Comparison of ENCODE assay signal across 22 mouse cellular contexts in genomic region chr8:82931554-82931953, GRCm38 (mm10).
DNase-seq lines count a peak whose midpoint lies in the region; ATAC-seq lines count a peak whose summit lies in the region.
"Had no signal": no experiment of that assay in that cellular context is flagged by ENCODE, and none has a peak within 500 bp of the region (broad histone marks: within the 10 kb centered on the region; RNA-seq: fewer than 3 reads in every experiment).

No protein-coding gene starts in this region.

- H3K9me3 ChIP-seq in kidney, embryonic 14.5 days (ENCODE audit: control insufficient read depth, low read length) = no peaks in the 10 kb centered on the region
- no peaks in the 10 kb centered on the region for H3K9me3 ChIP-seq in forebrain, embryonic 16.5 days (ENCODE audit: control insufficient read depth, low read length)
- H3K9me3 ChIP-seq: heart, embryonic 13.5 days; hindbrain, embryonic 15.5 days; intestine, embryonic 15.5 days; limb, embryonic 15.5 days; liver, embryonic 15.5 days; midbrain, embryonic 10.5 days; neural tube, embryonic 13.5 days had no signal

- no peaks in the 10 kb centered on the region for H3K27me3 ChIP-seq in kidney, embryonic 14.5 days (ENCODE audit: control insufficient read depth, insufficient read depth, low read length)
- H3K27me3 ChIP-seq in forebrain, embryonic 16.5 days (replicated peaks; ENCODE audit: control insufficient read depth, insufficient read depth, low read length) = no peaks in the 10 kb centered on the region
- H3K27me3 ChIP-seq: heart, embryonic 13.5 days; hindbrain, embryonic 15.5 days; intestine, embryonic 15.5 days; limb, embryonic 15.5 days; liver, embryonic 15.5 days; neural tube, embryonic 13.5 days had no signal

- intact Hi-C loops in heart, postnatal 25 days (cut with DNase I) = no loop called here

- H3K4me3 ChIP-seq in kidney, embryonic 14.5 days (ENCODE audit: low read length) = no peak overlapping the region
- no peak overlapping the region for H3K4me3 ChIP-seq in forebrain, embryonic 16.5 days (replicated peaks; ENCODE audit: low read length)
- H3K4me3 ChIP-seq: heart, embryonic 13.5 days; hindbrain, embryonic 15.5 days; intestine, embryonic 15.5 days; limb, embryonic 15.5 days; liver, embryonic 15.5 days; midbrain, embryonic 10.5 days; neural tube, embryonic 13.5 days had no signal

- H3K27ac ChIP-seq in kidney, embryonic 14.5 days (ENCODE audit: low read depth, low read length) = no peak overlapping the region
- no peak overlapping the region for H3K27ac ChIP-seq in forebrain, embryonic 16.5 days (ENCODE audit: low read length)
- H3K27ac ChIP-seq: heart, embryonic 13.5 days; hindbrain, embryonic 15.5 days; intestine, embryonic 15.5 days; limb, embryonic 15.5 days; liver, embryonic 15.5 days; macrophage; midbrain, embryonic 10.5 days; neural tube, embryonic 13.5 days had no signal

- no peaks in the 10 kb centered on the region for H3K36me3 ChIP-seq in kidney, embryonic 14.5 days (ENCODE audit: control insufficient read depth, insufficient read depth, low read length)
- H3K36me3 ChIP-seq in forebrain, embryonic 16.5 days (ENCODE audit: control insufficient read depth, insufficient read depth) = no peaks in the 10 kb centered on the region
- H3K36me3 ChIP-seq: heart, embryonic 13.5 days; hindbrain, embryonic 15.5 days; intestine, embryonic 15.5 days; limb, embryonic 15.5 days; liver, embryonic 15.5 days; midbrain, embryonic 10.5 days; neural tube, embryonic 13.5 days had no signal

- no peaks in the 10 kb centered on the region for H3K4me1 ChIP-seq in kidney, embryonic 14.5 days (ENCODE audit: control insufficient read depth, insufficient read depth, low read length)
- no peaks in the 10 kb centered on the region for H3K4me1 ChIP-seq in forebrain, embryonic 16.5 days (replicated peaks; ENCODE audit: control insufficient read depth, insufficient read depth, low read length)
- H3K4me1 ChIP-seq: hindbrain, embryonic 15.5 days; intestine, embryonic 15.5 days; liver, embryonic 15.5 days; midbrain, embryonic 10.5 days; neural tube, embryonic 13.5 days had no signal

- 91% methylated on average over 7 of the region's 7 CpGs for WGBS in kidney, embryonic 14.5 days
- 93% methylated on average over 7 of the region's 7 CpGs for WGBS in forebrain, embryonic 16.5 days

- no peak overlapping the region for H3K4me2 ChIP-seq in kidney, embryonic 14.5 days (replicated peaks; ENCODE audit: low read depth, low read length)
- H3K4me2 ChIP-seq in forebrain, embryonic 16.5 days (ENCODE audit: low read length) = no peak overlapping the region
- H3K4me2 ChIP-seq: heart, embryonic 13.5 days; hindbrain, embryonic 15.5 days; intestine, embryonic 15.5 days; limb, embryonic 15.5 days; liver, embryonic 15.5 days; neural tube, embryonic 13.5 days had no signal

- DNase-seq in heart, adult 11 months = peak; percentile 89
- DNase-seq in heart, postnatal 25 days (ENCODE audit: low spot score) = no peak
- DNase-seq in 3T3-L1 (ENCODE audit: low read depth, low spot score) (peak; percentile 83), NIH3T3 (ENCODE audit: low read depth) (peak; percentile 69)
- DNase-seq in layer of hippocampus, adult 8-10 months (ENCODE audit: low spot score in 2 of 2) = peak; percentile 41 to 46
- DNase-seq in thymus, postnatal 4 days = no peak
- DNase-seq: cerebellum, adult 18-20 months; cerebellum, postnatal 36 days; heart, postnatal 36 days; right cerebral cortex, postnatal 25 days had no signal

- no peak overlapping the region for H3K9ac ChIP-seq in kidney, embryonic 14.5 days (ENCODE audit: low read depth, low read length)
- H3K9ac ChIP-seq in forebrain, embryonic 16.5 days (replicated peaks; ENCODE audit: low read depth, low read length) = no peak overlapping the region
- H3K9ac ChIP-seq: heart, embryonic 13.5 days; hindbrain, embryonic 15.5 days; intestine, embryonic 15.5 days; limb, embryonic 15.5 days; liver, embryonic 15.5 days; neural tube, embryonic 13.5 days had no signal

- ATAC-seq in kidney, embryonic 14.5 days (ENCODE audit: low FRiP score, low TSS enrichment) = no peak
- ATAC-seq in forebrain, embryonic 16.5 days = no peak
- ATAC-seq: CD4-positive, CD25-positive, alpha-beta regulatory T cell, adult 4 months; forebrain, embryonic 14.5 days; intestine, embryonic 15.5 days had no signal

Comparison
In these comparisons a context has a peak if more than half of its experiments do, and no peak if none do; other contexts are left out.
1. DNase-seq: peak in heart, adult 11 months (single experiment), 3T3-L1 (single experiment), NIH3T3 (single experiment) and layer of hippocampus, adult 8-10 months (2 of 2); none in heart, postnatal 25 days (single experiment) and thymus, postnatal 4 days (single experiment).